Mouse (Mus musculus) hindbrain, embryonic 10.5 days (tissue): ENCODE data around the gene U90926. TPM values are rescaled to one million over a fixed set of nuclear protein-coding genes. Genes with fewer than 3 reads are reported as not detected.
A peak's percentile ranks its signal among the peaks of the same experiment; 100 is the strongest.

ENCODE experiments used
- DNase-seq: peaks from one replicate; pipeline ENCODE4 v3.0.0-alpha.2; 2017; ENCODE audit warnings: low spot score
- H3K27ac ChIP-seq: fragments of 300-500 bp; sonication (generic); 2 replicates; pipeline ENCODE4 v1.5.1; 2016; ENCODE audit warnings: mild to moderate bottlenecking, moderate library complexity
- H3K27me3 ChIP-seq: fragments of 300-500 bp; sonication (generic); 2 replicates; pipeline ENCODE4 v1.6.1; 2016; ENCODE audit warnings: mild to moderate bottlenecking; ENCODE audit not compliant: poor library complexity, insufficient read depth, severe bottlenecking
- H3K36me3 ChIP-seq: fragments of 300-500 bp; sonication (generic); 2 replicates; pipeline ENCODE4 v1.6.1; 2016; ENCODE audit warnings: mild to moderate bottlenecking, moderate library complexity
- H3K4me1 ChIP-seq: fragments of 300-500 bp; sonication (generic); replicated peaks from 2 replicates; pipeline ENCODE4 v1.6.1; 2016; ENCODE audit warnings: mild to moderate bottlenecking
- H3K4me3 ChIP-seq: fragments of 300-500 bp; sonication (generic); 2 replicates; pipeline ENCODE4 v1.5.1; 2016; ENCODE audit warnings: mild to moderate bottlenecking, moderate library complexity
- H3K9me3 ChIP-seq: fragments of 300-500 bp; sonication (generic); 2 replicates; pipeline ENCODE4 v1.6.1; 2016; ENCODE audit warnings: mild to moderate bottlenecking, moderate library complexity
- WGBS: fragments of 180-500 bp; shearing (Covaris S2); methylation state at CpG from one replicate; pipeline ENCODE4 v1.1.7; 2016; 5-methylcytosine and 5-hydroxymethylcytosine counted together
- polyA plus RNA-seq: library from polyadenylated mRNA; unstranded; fragments of >200 nt; fragmentation: Nextera tagmentation; extraction: Ambion mirVana; gene quantifications from 2 replicates; pipeline ENCODE4 v1.2.1, GENCODE M21; 2016

Gene U90926
- not detected in 2 replicates for polyA plus RNA-seq

DNA sequence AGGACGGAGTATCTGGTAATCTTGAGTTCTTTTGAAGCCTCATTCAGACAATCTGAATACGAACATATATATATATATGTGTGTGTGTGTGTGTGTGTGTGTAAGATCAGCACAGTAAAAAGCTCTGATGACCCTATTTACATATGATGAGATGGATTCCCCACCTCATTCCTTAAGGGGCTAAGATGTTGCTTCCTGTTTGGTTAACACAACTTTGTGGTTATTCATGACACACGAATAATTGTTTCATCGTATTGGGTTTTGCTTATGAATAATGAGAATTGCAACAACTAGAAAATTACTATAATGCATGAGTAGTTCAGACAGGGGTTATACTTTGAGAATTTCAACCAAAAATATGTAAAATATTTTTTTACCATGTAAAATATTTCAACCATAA, at the start of gene U90926:
U90926 (minus strand) TSS at position 101 of the 400 bp plus-strand sequence.
- whole genome bisulfite sequencing, result 93% methylated on average over 4 of the region's 4 CpGs
- peaks cover 8% of the 10 kb centered on the region; the same call in 1 of the 2 replicates for H3K4me1 ChIP-seq
- no peak for DNase-seq
- H3K36me3 ChIP-seq, result no peaks in the 10 kb centered on the region
- no peaks in the 10 kb centered on the region for H3K27me3 ChIP-seq
- no peaks in the 10 kb centered on the region for H3K9me3 ChIP-seq
- no peak within 1 kb of the TSS for H3K27ac ChIP-seq
- H3K4me3 ChIP-seq, result no peak within 1 kb of the TSS

- H3K36me3 ChIP-seq, result no peaks in the 10 kb centered on the region
- H3K9me3 ChIP-seq, result no peaks in the 10 kb centered on the region
- no peak overlapping the region for H3K4me3 ChIP-seq
- H3K27me3 ChIP-seq, result no peaks in the 10 kb centered on the region
- 16% methylated on average over 4 of the region's 4 CpGs for WGBS
- H3K27ac ChIP-seq, result peak overlapping the region; percentile 54; the same call in 1 of the 2 replicates
- peaks cover 20% of the 10 kb centered on the region for H3K4me1 ChIP-seq
- DNase-seq, result peak; percentile 39
Observed at GRCm38 (mm10) chr5:92263761-92264359, 48.7 kb upstream of the U90926 start.

- 91% methylated on average over 8 of the region's 8 CpGs for WGBS
- Histone ChIP-seq H3K27ac (no peak overlapping the region), H3K4me3 (no peak overlapping the region), H3K9me3 (no peaks in the 10 kb centered on the region), H3K36me3 (no peaks in the 10 kb centered on the region), H3K4me1 (peaks cover 22% of the 10 kb centered on the region), H3K27me3 (no peaks in the 10 kb centered on the region)
- DNase-seq, result no peak
Observed at GRCm38 (mm10) chr5:92262646-92263045, 47.4 kb upstream of the U90926 start.

DNA sequence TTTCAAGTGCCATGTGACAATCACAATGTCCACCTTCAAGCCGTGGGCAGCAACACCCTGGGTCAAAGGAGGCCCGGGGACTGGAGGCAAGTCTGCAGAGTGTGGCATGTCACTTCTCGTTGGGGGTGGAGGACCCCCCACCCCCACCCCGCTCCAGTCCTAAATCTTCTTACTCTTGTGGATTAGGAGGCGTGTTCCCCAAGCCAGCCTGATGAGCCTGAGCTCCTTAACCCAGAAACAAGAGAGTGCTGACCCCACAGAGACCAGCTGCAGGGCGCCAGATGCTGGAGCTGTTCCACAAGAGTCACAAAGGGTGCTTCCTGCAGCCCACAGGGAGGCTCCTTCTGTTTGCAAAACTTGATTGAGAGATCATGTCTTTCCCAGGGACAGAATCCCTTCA, 41.0 kb upstream of the U90926 start, which contains the start of gene Ppef2:
Ppef2 (minus strand) TSS at position 61 of the 400 bp plus-strand sequence.
- Histone ChIP-seq H3K36me3 (no peaks in the 10 kb centered on the region), H3K4me3 (no peak within 1 kb of the TSS), H3K27ac (no peak within 1 kb of the TSS), H3K27me3 (no peaks in the 10 kb centered on the region), H3K9me3 (no peaks in the 10 kb centered on the region), H3K4me1 (peaks cover 27% of the 10 kb centered on the region)
- 12% methylated on average over 6 of the region's 6 CpGs for WGBS
- DNase-seq, result no peak

DNA sequence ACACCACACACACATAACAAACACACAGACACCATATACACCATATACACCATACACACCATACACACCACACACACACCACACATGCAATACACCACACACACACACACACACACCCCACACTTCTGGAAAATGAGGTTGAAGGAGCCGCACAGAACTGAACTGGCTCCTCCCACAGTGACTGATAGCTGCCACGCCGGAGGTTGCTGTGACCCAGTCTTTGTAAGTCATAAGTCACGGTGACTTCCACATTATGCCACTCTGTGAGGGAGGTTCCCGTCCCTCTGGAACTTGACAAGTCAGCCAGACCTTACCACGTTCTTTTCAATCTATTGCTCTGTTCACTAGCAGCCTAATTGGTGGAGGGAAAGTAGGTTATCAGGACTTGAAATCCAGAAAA, 39.3 kb upstream of the U90926 start:
- DNase-seq, result no peak
- Histone ChIP-seq H3K9me3 (0 out of 2 replicates have a peak, but pooled peaks cover 3% of the 10 kb centered on the region), H3K27ac (no peak overlapping the region), H3K4me1 (peaks cover 24% of the 10 kb centered on the region), H3K27me3 (no peaks in the 10 kb centered on the region), H3K36me3 (no peaks in the 10 kb centered on the region), H3K4me3 (no peak overlapping the region)
- WGBS, result 71% methylated on average over 6 of the region's 6 CpGs

- WGBS, result 20% methylated on average over 18 of the region's 18 CpGs
- Histone ChIP-seq H3K4me3 (peak overlapping the region; percentile 10; the same call in 1 of the 2 replicates), H3K4me1 (peaks cover 24% of the 10 kb centered on the region), H3K27ac (no peak overlapping the region), H3K27me3 (no peaks in the 10 kb centered on the region), H3K9me3 (0 out of 2 replicates have a peak, but pooled peaks cover 8% of the 10 kb centered on the region), H3K36me3 (no peaks in the 10 kb centered on the region)
- peak; percentile 32 for DNase-seq
Observed at GRCm38 (mm10) chr5:92252797-92253343, 37.7 kb upstream of the U90926 start.

DNA sequence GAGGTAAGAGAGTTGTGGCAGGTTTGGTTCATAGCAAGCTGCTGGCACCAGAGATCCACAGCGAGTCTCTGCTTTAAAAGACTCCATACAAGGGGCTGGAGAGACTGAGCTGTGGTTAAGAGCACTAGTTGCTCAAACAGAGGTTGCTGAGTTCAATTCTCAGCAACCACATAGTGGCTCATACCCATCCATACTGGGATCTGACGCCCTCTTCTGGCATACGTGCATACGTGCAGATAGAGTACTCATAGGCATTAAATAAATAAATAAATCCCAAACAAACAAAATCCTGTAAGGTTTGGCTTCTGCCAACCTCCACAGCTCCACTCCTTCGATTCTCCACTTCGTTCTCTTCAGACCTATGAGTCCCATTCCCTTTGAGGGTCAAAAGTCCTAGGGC, 36.8 kb upstream of the U90926 start:
- H3K4me1 ChIP-seq, result peaks cover 16% of the 10 kb centered on the region
- H3K36me3 ChIP-seq, result no peaks in the 10 kb centered on the region
- no peak for DNase-seq
- 0 out of 2 replicates have a peak, but pooled peaks cover 8% of the 10 kb centered on the region for H3K9me3 ChIP-seq
- H3K27ac ChIP-seq, result no peak overlapping the region
- no peak overlapping the region for H3K4me3 ChIP-seq
- 91% methylated on average over 6 of the region's 6 CpGs for WGBS
- no peaks in the 10 kb centered on the region for H3K27me3 ChIP-seq

- Histone ChIP-seq H3K4me1 (peaks cover 6% of the 10 kb centered on the region; the same call in 1 of the 2 replicates), H3K9me3 (0 out of 2 replicates have a peak, but pooled peaks cover 8% of the 10 kb centered on the region), H3K36me3 (no peaks in the 10 kb centered on the region), H3K4me3 (no peak overlapping the region), H3K27ac (no peak overlapping the region), H3K27me3 (no peaks in the 10 kb centered on the region)
- WGBS, result 88% methylated on average over 11 of the region's 11 CpGs
- DNase-seq, result no peak
Observed at GRCm38 (mm10) chr5:92248614-92249013, 33.4 kb upstream of the U90926 start.

DNA sequence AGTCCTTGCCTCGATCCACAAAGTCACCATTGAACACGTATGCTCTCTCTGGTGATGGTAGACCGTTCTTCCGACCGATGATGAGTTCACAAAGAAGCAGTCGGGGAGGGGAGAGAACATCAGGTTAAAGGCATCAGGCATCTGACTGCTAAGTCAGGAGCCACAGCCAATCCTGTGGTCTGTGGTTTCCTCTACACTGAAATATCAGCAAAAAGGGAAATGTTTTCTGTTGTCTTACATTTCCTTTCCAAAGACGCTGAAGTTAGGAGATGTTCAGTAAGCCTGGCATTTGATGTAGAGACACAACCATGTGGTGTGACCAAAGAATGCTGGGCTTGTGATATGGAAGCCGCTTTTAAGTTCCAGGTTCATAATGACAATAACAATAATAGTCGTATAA, 30.3 kb upstream of the U90926 start:
- no peak for DNase-seq
- Histone ChIP-seq H3K27ac (no peak overlapping the region), H3K9me3 (0 out of 2 replicates have a peak, but pooled peaks cover 8% of the 10 kb centered on the region), H3K27me3 (no peaks in the 10 kb centered on the region), H3K36me3 (no peaks in the 10 kb centered on the region), H3K4me3 (no peak overlapping the region), H3K4me1 (no peaks in the 10 kb centered on the region)
- 91% methylated on average over 9 of the region's 9 CpGs for WGBS

DNA sequence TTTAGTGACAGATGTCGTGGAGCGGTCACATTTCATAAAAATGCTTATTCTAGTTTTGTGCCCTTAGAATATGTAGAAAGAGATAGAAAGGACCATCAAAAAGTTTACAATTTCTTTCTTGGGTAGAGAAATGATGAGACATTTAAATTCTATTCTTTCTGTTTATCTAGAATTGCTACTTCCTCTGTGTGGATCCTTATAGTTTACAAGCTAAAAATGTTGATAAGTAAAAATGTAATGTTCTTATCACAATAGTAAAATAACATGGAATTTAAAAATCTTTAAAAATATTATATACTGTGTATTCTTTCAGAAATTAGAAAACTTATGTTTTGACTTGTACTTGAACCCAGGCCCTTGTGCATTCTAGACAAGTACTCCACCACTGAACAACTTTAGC, 29.7 kb upstream of the U90926 start:
- H3K4me1 ChIP-seq, result peaks cover 2% of the 10 kb centered on the region; the same call in 1 of the 2 replicates
- 0 out of 2 replicates have a peak, but pooled peaks cover 4% of the 10 kb centered on the region for H3K9me3 ChIP-seq
- no peaks in the 10 kb centered on the region for H3K36me3 ChIP-seq
- WGBS, result 88% methylated on average over 2 of the region's 2 CpGs
- H3K27me3 ChIP-seq, result no peaks in the 10 kb centered on the region
- no peak overlapping the region for H3K27ac ChIP-seq
- no peak for DNase-seq
- H3K4me3 ChIP-seq, result no peak overlapping the region

GRCm38 (mm10) chr5:92240769-92241168, 25.6 kb upstream of the U90926 start:
- WGBS, result 89% methylated on average over 12 of the region's 12 CpGs
- no peak overlapping the region for H3K27ac ChIP-seq
- H3K36me3 ChIP-seq, result no peaks in the 10 kb centered on the region
- no peaks in the 10 kb centered on the region for H3K9me3 ChIP-seq
- H3K4me3 ChIP-seq, result no peak overlapping the region
- H3K27me3 ChIP-seq, result peaks cover 7% of the 10 kb centered on the region; the same call in 1 of the 2 replicates
- no peak for DNase-seq
- peaks cover 8% of the 10 kb centered on the region; the same call in 1 of the 2 replicates for H3K4me1 ChIP-seq

DNA sequence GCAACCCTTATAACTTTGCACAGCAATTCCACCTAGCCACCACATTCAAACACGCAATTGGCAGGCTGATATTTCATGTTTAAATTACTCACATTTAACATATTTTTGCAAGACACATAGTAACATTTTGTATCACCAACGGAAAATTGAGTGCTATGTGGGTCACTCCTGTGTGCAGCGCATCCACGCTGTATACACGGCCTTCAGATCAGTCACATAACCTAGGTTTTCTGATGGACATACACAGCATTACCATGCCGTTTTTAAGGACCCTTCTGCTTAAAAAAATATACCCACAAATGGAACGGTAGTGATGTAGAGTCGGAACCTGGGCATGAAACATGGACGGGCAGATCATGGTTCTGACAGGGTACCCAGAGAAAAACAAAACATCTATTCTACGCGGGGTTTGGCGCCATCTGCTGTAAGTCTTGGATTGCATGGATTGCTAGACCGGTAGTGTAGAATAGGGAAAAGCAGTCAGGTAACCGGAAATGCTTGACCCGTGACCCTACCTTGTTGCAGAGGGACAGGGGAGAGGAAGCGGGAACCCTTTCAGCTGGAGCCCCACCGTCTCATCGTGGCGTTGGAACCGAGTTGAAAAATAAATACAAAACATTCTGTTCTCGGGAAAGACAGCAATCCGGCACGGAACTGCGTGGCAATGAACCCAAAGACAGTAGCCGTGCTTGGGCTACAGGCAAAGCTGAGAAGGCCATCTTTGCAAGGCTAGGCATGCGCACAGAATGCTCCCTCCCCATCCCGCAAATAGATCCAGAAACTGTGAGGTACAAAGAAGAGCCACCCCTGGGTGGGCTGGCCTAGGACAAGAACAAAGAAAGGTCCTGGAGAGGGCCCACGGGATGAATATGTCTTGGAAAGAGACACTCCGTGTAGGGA, 24.4 kb upstream of the U90926 start:
- H3K4me1 ChIP-seq, result peaks cover 8% of the 10 kb centered on the region; the same call in 1 of the 2 replicates
- 0 out of 2 replicates have a peak overlapping the region, but pooled peaks have one; percentile 23 for H3K4me3 ChIP-seq
- H3K9me3 ChIP-seq, result no peaks in the 10 kb centered on the region
- H3K27me3 ChIP-seq, result peaks cover 7% of the 10 kb centered on the region; the same call in 1 of the 2 replicates
- no peaks in the 10 kb centered on the region for H3K36me3 ChIP-seq
- 44% methylated on average over 29 of the region's 29 CpGs for WGBS
- H3K27ac ChIP-seq, result no peak overlapping the region
- DNase-seq, result peak; percentile 65
